Comparison of ENCODE assay signal across 12 mouse cellular contexts in genomic region chr6:94911374-94911773, GRCm38 (mm10).
DNase-seq lines count a peak whose midpoint lies in the region; ATAC-seq and TF ChIP-seq lines count a peak whose summit lies in the region.
"Had no signal": no experiment of that assay in that cellular context is flagged by ENCODE, and none has a peak within 500 bp of the region (broad histone marks: within the 10 kb centered on the region; RNA-seq: fewer than 3 reads in every experiment).

No protein-coding gene starts in this region.

- no peak for TF ChIP-seq EP300 in stomach, postnatal 0 days (optimal IDR thresholded peaks at IDR 0.05)

- TF ChIP-seq CTCF in hindbrain, postnatal 0 days (IDR thresholded peaks at IDR 0.05; ENCODE audit: low read depth), result no peak
- TF ChIP-seq CTCF in stomach, postnatal 0 days (IDR thresholded peaks at IDR 0.05; ENCODE audit: low read depth), result no peak

- H3K27me3 ChIP-seq in hindbrain, postnatal 0 days (ENCODE audit: insufficient read depth, low read length), result no peaks in the 10 kb centered on the region
- no peaks in the 10 kb centered on the region for H3K27me3 ChIP-seq in hindbrain, embryonic 16.5 days (replicated peaks; ENCODE audit: control insufficient read depth, insufficient read depth, low read length)
- H3K27me3 ChIP-seq in stomach, embryonic 16.5 days (ENCODE audit: control insufficient read depth, insufficient read depth, low read length), result no peaks in the 10 kb centered on the region
- H3K27me3 ChIP-seq in stomach, postnatal 0 days (ENCODE audit: control insufficient read depth, insufficient read depth, low read length), result no peaks in the 10 kb centered on the region
- no peaks in the 10 kb centered on the region for H3K27me3 ChIP-seq in kidney, embryonic 16.5 days (ENCODE audit: insufficient read depth, low read length)
- H3K27me3 ChIP-seq: hindbrain, embryonic 15.5 days had no signal

- peak; percentile 9 for DNase-seq in hindbrain, postnatal 0 days (ENCODE audit: low spot score)
- no peak for DNase-seq in stomach, postnatal 0 days (ENCODE audit: low spot score)
- DNase-seq in forelimb bud, embryonic 11.5 days (ENCODE audit: low read depth, low spot score), result peak; percentile 82
- DNase-seq in thymus, postnatal 10 days (ENCODE audit: low spot score in 2 of 2), result no peak
- DNase-seq: cerebellum, adult 9-11 months; layer of hippocampus, postnatal 36 days; lung, adult 2 months; thymus, postnatal 14 days had no signal

- H3K36me3 ChIP-seq in hindbrain, postnatal 0 days (ENCODE audit: insufficient read depth, low read length), result no peaks in the 10 kb centered on the region
- H3K36me3 ChIP-seq in hindbrain, embryonic 16.5 days (ENCODE audit: control insufficient read depth, insufficient read depth, low read length), result no peaks in the 10 kb centered on the region
- H3K36me3 ChIP-seq in stomach, embryonic 16.5 days (ENCODE audit: control insufficient read depth, insufficient read depth, low read length), result no peaks in the 10 kb centered on the region
- no peaks in the 10 kb centered on the region for H3K36me3 ChIP-seq in stomach, postnatal 0 days (ENCODE audit: control insufficient read depth, insufficient read depth, low read length)
- H3K36me3 ChIP-seq in kidney, embryonic 16.5 days (ENCODE audit: insufficient read depth, low read length), result no peaks in the 10 kb centered on the region
- H3K36me3 ChIP-seq: hindbrain, embryonic 15.5 days had no signal

- H3K27ac ChIP-seq in hindbrain, postnatal 0 days, result no peak overlapping the region
- H3K27ac ChIP-seq in hindbrain, embryonic 16.5 days (ENCODE audit: low read depth, low read length), result no peak overlapping the region
- peak overlapping the region; percentile 6; the same call in 1 of the 2 replicates for H3K27ac ChIP-seq in stomach, embryonic 16.5 days (ENCODE audit: low read length)
- no peak overlapping the region for H3K27ac ChIP-seq in stomach, postnatal 0 days (replicated peaks)
- H3K27ac ChIP-seq in kidney, embryonic 16.5 days (ENCODE audit: low read length), result no peak overlapping the region
- H3K27ac ChIP-seq: hindbrain, embryonic 15.5 days had no signal

- no peak overlapping the region for H3K9ac ChIP-seq in hindbrain, postnatal 0 days (replicated peaks; ENCODE audit: low read length)
- H3K9ac ChIP-seq in hindbrain, embryonic 16.5 days (ENCODE audit: low read depth, low read length), result no peak overlapping the region
- H3K9ac ChIP-seq in stomach, embryonic 16.5 days (ENCODE audit: low read length), result no peak overlapping the region
- no peak overlapping the region for H3K9ac ChIP-seq in stomach, postnatal 0 days (ENCODE audit: low read length)
- no peak overlapping the region for H3K9ac ChIP-seq in kidney, embryonic 16.5 days (replicated peaks; ENCODE audit: low read length)
- H3K9ac ChIP-seq: hindbrain, embryonic 15.5 days had no signal

- no peak overlapping the region for H3K4me3 ChIP-seq in hindbrain, postnatal 0 days (ENCODE audit: low read length)
- H3K4me3 ChIP-seq in hindbrain, embryonic 16.5 days (ENCODE audit: low read length), result no peak overlapping the region
- no peak overlapping the region for H3K4me3 ChIP-seq in stomach, embryonic 16.5 days (replicated peaks; ENCODE audit: low read length)
- no peak overlapping the region for H3K4me3 ChIP-seq in stomach, postnatal 0 days (ENCODE audit: low read depth, low read length)
- no peak overlapping the region for H3K4me3 ChIP-seq in kidney, embryonic 16.5 days (ENCODE audit: low read length)
- H3K4me3 ChIP-seq: hindbrain, embryonic 15.5 days had no signal

- no peaks in the 10 kb centered on the region for H3K9me3 ChIP-seq in hindbrain, postnatal 0 days (ENCODE audit: low read length)
- no peaks in the 10 kb centered on the region for H3K9me3 ChIP-seq in hindbrain, embryonic 16.5 days (ENCODE audit: control insufficient read depth, low read length)
- no peaks in the 10 kb centered on the region for H3K9me3 ChIP-seq in stomach, embryonic 16.5 days (replicated peaks; ENCODE audit: control insufficient read depth, low read length)
- H3K9me3 ChIP-seq in stomach, postnatal 0 days (ENCODE audit: control insufficient read depth, low read length), result no peaks in the 10 kb centered on the region
- no peaks in the 10 kb centered on the region for H3K9me3 ChIP-seq in kidney, embryonic 16.5 days (ENCODE audit: low read length)
- H3K9me3 ChIP-seq: hindbrain, embryonic 15.5 days had no signal

- no peaks in the 10 kb centered on the region for H3K4me1 ChIP-seq in hindbrain, postnatal 0 days (ENCODE audit: insufficient read depth, low read length)
- H3K4me1 ChIP-seq in hindbrain, embryonic 16.5 days (ENCODE audit: control insufficient read depth, insufficient read depth, low read depth, low read length), result peaks cover 3% of the 10 kb centered on the region; the same call in 1 of the 2 replicates
- H3K4me1 ChIP-seq in stomach, embryonic 16.5 days (ENCODE audit: control insufficient read depth, insufficient read depth, low read length), result peaks cover 12% of the 10 kb centered on the region
- 0 out of 2 replicates have a peak, but pooled peaks cover 5% of the 10 kb centered on the region for H3K4me1 ChIP-seq in stomach, postnatal 0 days (replicated peaks; ENCODE audit: control insufficient read depth, insufficient read depth)
- H3K4me1 ChIP-seq in kidney, embryonic 16.5 days (ENCODE audit: insufficient read depth, low read length), result peaks cover 5% of the 10 kb centered on the region
- H3K4me1 ChIP-seq: hindbrain, embryonic 15.5 days had no signal

- H3K4me2 ChIP-seq in hindbrain, postnatal 0 days (ENCODE audit: low read depth, low read length), result no peak overlapping the region
- H3K4me2 ChIP-seq in hindbrain, embryonic 16.5 days (ENCODE audit: low read length), result no peak overlapping the region
- H3K4me2 ChIP-seq in stomach, embryonic 16.5 days (ENCODE audit: low read depth, low read length), result no peak overlapping the region
- H3K4me2 ChIP-seq in stomach, postnatal 0 days (replicated peaks; ENCODE audit: low read depth), result no peak overlapping the region
- no peak overlapping the region for H3K4me2 ChIP-seq in kidney, embryonic 16.5 days (replicated peaks; ENCODE audit: low read depth, low read length)
- H3K4me2 ChIP-seq: hindbrain, embryonic 15.5 days had no signal

- no peak for ATAC-seq in hindbrain, postnatal 0 days
- ATAC-seq in hindbrain, embryonic 16.5 days, result no peak
- ATAC-seq in stomach, embryonic 16.5 days (ENCODE audit: insufficient read depth, low FRiP score), result no peak
- ATAC-seq in stomach, postnatal 0 days (ENCODE audit: low FRiP score, low TSS enrichment), result no peak
- no peak for ATAC-seq in kidney, embryonic 16.5 days (ENCODE audit: low FRiP score, low TSS enrichment)

- 56% methylated on average over 9 of the region's 9 CpGs for WGBS in hindbrain, postnatal 0 days
- 52% methylated on average over 9 of the region's 9 CpGs for WGBS in hindbrain, embryonic 16.5 days
- 50% methylated on average over 9 of the region's 9 CpGs for WGBS in stomach, embryonic 16.5 days
- 58% methylated on average over 9 of the region's 9 CpGs for WGBS in stomach, postnatal 0 days
- WGBS in kidney, embryonic 16.5 days, result 48% methylated on average over 9 of the region's 9 CpGs

Comparison
In these comparisons a context has a peak if more than half of its experiments do, and no peak if none do; other contexts are left out.
1. DNase-seq: peak in hindbrain, postnatal 0 days (single experiment) and forelimb bud, embryonic 11.5 days (single experiment); none in stomach, postnatal 0 days (single experiment) and thymus, postnatal 10 days (0 of 2).